Mouse (Mus musculus): ENCODE results near the gene Gm438.
"Not testable (repeated sequence)": the region's sequence is repeated elsewhere in the genome, so short reads cannot be mapped to it uniquely, and the experiment has no call there.

Gm438 gene

GRCm38 (mm10) chr4:144786483-144786882 is at the start of gene Gm438:
Gene Gm438 (minus strand): TSS chr4:144786583.
- ATAC-seq (ENCODE audit: low TSS enrichment): no peak

GRCm38 (mm10) chr4:144824706-144825105 is 38.3 kb upstream of the Gm438 start:
- no peak for ATAC-seq (ENCODE audit: low TSS enrichment)

- no peak for ATAC-seq (ENCODE audit: low TSS enrichment)
Measured at GRCm38 (mm10) chr4:144823996-144824395, 37.6 kb upstream of the Gm438 start.

- ATAC-seq (ENCODE audit: low TSS enrichment): not testable (repeated sequence)
Measured at GRCm38 (mm10) chr4:144807135-144807534, 20.8 kb upstream of the Gm438 start.

GRCm38 (mm10) chr4:144803633-144804032 is 17.2 kb upstream of the Gm438 start:
- no peak for ATAC-seq (ENCODE audit: low TSS enrichment)

- ATAC-seq (ENCODE audit: low TSS enrichment): no peak
Measured at GRCm38 (mm10) chr4:144790141-144790540, 3.8 kb upstream of the Gm438 start.

GRCm38 (mm10) chr4:144782476-144783197 is 3.7 kb downstream of the Gm438 start:
- ATAC-seq (ENCODE audit: low TSS enrichment): no peak

GRCm38 (mm10) chr4:144765722-144766121 is 20.7 kb downstream of the Gm438 start:
- peak; percentile 65; the same call in 1 of the 2 replicates for ATAC-seq (ENCODE audit: low TSS enrichment)

- no peak for ATAC-seq (ENCODE audit: low TSS enrichment)
Measured at GRCm38 (mm10) chr4:144749139-144749538, 37.2 kb downstream of the Gm438 start.
